Mouse (Mus musculus): Measurements from ENCODE around the gene Npm3.

The Npm3 gene

DNA sequence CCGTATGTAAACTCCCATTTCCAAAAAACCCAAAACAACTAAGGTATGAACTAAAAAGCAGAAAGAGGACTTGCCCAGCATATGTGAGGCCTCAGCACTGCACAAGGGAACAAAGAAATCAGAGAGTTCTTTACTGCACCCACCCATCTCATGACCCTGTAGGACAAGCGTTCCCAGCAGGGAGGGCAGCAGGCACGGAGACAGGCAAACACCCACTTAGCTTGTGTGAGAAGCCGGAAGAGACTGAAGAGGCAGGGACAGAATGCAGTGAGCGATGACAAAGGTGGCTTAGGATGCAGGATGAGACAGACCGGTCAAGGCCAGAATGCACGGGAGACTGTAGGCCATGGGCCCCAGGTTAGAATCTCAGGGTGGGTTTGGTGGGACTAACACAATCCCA, 17.7 kb downstream of the Npm3 start:
- no peak for DNase-seq

GRCm38 (mm10) chr19:45730042-45730441, 19.3 kb downstream of the Npm3 start:
- DNase-seq: no peak

- DNase-seq: no peak
Measured at GRCm38 (mm10) chr19:45727231-45727630, 22.2 kb downstream of the Npm3 start.

DNA sequence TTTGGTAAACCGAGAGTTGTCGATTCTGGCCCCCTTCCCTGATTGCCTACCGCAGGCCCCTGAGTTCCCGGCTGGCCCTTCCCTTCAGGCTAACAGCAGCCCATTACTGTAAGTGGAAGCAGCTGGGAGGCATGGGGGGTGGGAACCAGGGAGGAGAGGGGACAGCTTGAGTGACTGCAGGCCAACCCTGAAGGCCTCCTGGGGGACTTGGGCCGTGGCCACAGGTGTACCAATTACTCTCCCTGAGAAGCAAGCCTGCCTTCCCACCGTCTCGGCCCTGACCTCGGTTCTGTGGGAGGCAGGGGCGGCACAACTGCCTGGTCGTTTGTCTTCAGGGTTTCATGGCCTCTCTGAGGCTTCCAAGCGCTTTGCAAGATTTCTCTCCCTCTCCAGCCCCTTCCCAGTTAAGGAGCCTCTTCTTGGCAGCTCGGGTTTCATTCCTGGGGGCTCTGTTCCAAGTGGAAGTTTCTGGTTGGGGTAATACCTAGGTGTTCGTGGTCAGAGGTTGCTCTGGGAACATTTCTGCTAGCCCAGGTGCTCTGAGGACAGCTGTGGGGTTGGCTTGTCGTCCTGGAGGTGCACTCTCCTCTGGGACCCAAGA, 23.6 kb downstream of the Npm3 start:
- DNase-seq: peak; percentile 67

GRCm38 (mm10) chr19:45722188-45722587, 27.2 kb downstream of the Npm3 start:
- no peak for DNase-seq

GRCm38 (mm10) chr19:45718286-45718685, 31.1 kb downstream of the Npm3 start:
- DNase-seq: no peak

GRCm38 (mm10) chr19:45717493-45718220, 31.7 kb downstream of the Npm3 start:
- DNase-seq: peak; percentile 83

GRCm38 (mm10) chr19:45708704-45709103, 40.7 kb downstream of the Npm3 start:
- DNase-seq: no peak
